In the genomic region with DNA sequence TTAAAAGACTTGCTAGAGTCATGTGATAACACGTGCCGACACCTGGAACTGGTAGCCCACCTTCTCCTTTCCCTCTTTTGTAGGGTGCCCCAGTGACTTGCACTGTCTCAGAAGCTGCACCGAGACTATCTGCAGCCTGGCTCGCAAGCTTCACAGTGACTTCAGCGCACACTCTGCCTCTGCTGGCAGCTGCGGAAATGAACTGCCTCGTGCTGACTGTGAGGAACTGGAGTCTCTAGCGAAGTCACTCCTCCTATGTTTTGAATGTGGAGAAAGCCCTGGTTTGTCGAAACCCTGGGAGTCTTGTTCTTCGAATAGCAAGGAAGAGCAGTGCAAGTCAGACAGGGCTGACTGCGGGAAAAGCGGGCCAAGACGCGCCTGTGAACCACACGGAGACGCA, we compare ENCODE assay signal across 17 mouse cellular contexts.
DNase-seq lines count a peak whose midpoint lies in the region; ATAC-seq and TF ChIP-seq lines count a peak whose summit lies in the region.
"Had no signal": no experiment of that assay in that cellular context is flagged by ENCODE, and none has a peak within 500 bp of the region (broad histone marks: within the 10 kb centered on the region; RNA-seq: fewer than 3 reads in every experiment).

No protein-coding gene starts in this region.

- 78% methylated on average over 16 of the region's 16 CpGs for WGBS in lung, embryonic 14.5 days
- WGBS in forebrain, embryonic 14.5 days = 89% methylated on average over 16 of the region's 16 CpGs
- WGBS in cerebellum, adult 2 months = 74% methylated on average over 16 of the region's 16 CpGs

- ATAC-seq in lung, embryonic 14.5 days (ENCODE audit: insufficient read depth) = no peak
- ATAC-seq in forebrain, embryonic 14.5 days = no peak
- no peak for ATAC-seq in activated CD4-positive, CD25-positive, alpha-beta regulatory T cell, adult 4 months

- peak; percentile 40 for DNase-seq in lung, embryonic 14.5 days
- DNase-seq in lung, postnatal 14 days = no peak
- DNase-seq in brain, adult 2 months (ENCODE audit: low read depth, low spot score) = peak; percentile 81
- peak; percentile 42 to 57 for DNase-seq in frontal cortex, postnatal 36 days (ENCODE audit: low spot score in 2 of 2)
- peak; percentile 35 for DNase-seq in right cerebral cortex, postnatal 14 days
- DNase-seq in forebrain, embryonic 14.5 days (ENCODE audit: low spot score) = no peak
- no peak for DNase-seq in cerebellum, adult 2 months
- DNase-seq: cerebellum, postnatal 25 days; heart, adult 2 months; heart, postnatal 4 days; thymus, adult 2 months had no signal

- no peaks in the 10 kb centered on the region for H3K27me3 ChIP-seq in lung, embryonic 14.5 days (ENCODE audit: insufficient read depth, low read length)
- H3K27me3 ChIP-seq in forebrain, embryonic 14.5 days (replicated peaks; ENCODE audit: control insufficient read depth, insufficient read depth, low read length) = no peaks in the 10 kb centered on the region
- no peaks in the 10 kb centered on the region for H3K27me3 ChIP-seq in cerebellum, adult 2 months (ENCODE audit: control insufficient read depth, insufficient read depth, low read length)
- H3K27me3 ChIP-seq: embryonic facial prominence, embryonic 15.5 days; kidney, embryonic 15.5 days; neural tube, embryonic 13.5 days had no signal

- H3K27ac ChIP-seq in lung, embryonic 14.5 days (ENCODE audit: low read depth) = no peak overlapping the region
- H3K27ac ChIP-seq in forebrain, embryonic 14.5 days (ENCODE audit: low read depth, low read length) = no peak overlapping the region
- H3K27ac ChIP-seq in cerebellum, adult 2 months (ENCODE audit: insufficient read depth, low read length) = no peak overlapping the region
- H3K27ac ChIP-seq: embryonic facial prominence, embryonic 15.5 days; heart, adult 2 months; kidney, embryonic 15.5 days; liver, embryonic 14.5 days; neural tube, embryonic 13.5 days had no signal

- H3K4me1 ChIP-seq in lung, embryonic 14.5 days (ENCODE audit: insufficient read depth) = no peaks in the 10 kb centered on the region
- H3K4me1 ChIP-seq in forebrain, embryonic 14.5 days (ENCODE audit: control insufficient read depth, insufficient read depth, low read length) = no peaks in the 10 kb centered on the region
- H3K4me1 ChIP-seq in cerebellum, adult 2 months (ENCODE audit: control insufficient read depth, insufficient read depth, low read length) = no peaks in the 10 kb centered on the region
- H3K4me1 ChIP-seq: embryonic facial prominence, embryonic 15.5 days; kidney, embryonic 15.5 days had no signal

- no peak overlapping the region for H3K4me2 ChIP-seq in lung, embryonic 14.5 days
- H3K4me2 ChIP-seq in forebrain, embryonic 14.5 days (ENCODE audit: low read length) = no peak overlapping the region
- H3K4me2 ChIP-seq: embryonic facial prominence, embryonic 15.5 days; kidney, embryonic 15.5 days; midbrain, embryonic 11.5 days; neural tube, embryonic 13.5 days had no signal

- peak; percentile 27; the same call in 1 of the 2 replicates for TF ChIP-seq CTCF in lung, embryonic 14.5 days (IDR thresholded peaks at IDR 0.05; ENCODE audit: low read depth)
- no peak for TF ChIP-seq CTCF in cerebellum, adult 2 months (IDR thresholded peaks at IDR 0.05; ENCODE audit: borderline replicate concordance, insufficient read depth, low read depth, low read length)

- no peak overlapping the region for H3K9ac ChIP-seq in lung, embryonic 14.5 days
- H3K9ac ChIP-seq in forebrain, embryonic 14.5 days (ENCODE audit: low read length) = no peak overlapping the region
- H3K9ac ChIP-seq: embryonic facial prominence, embryonic 15.5 days; kidney, embryonic 15.5 days; liver, embryonic 14.5 days; neural tube, embryonic 13.5 days had no signal

- no peaks in the 10 kb centered on the region for H3K9me3 ChIP-seq in lung, embryonic 14.5 days (ENCODE audit: low read depth, low read length)
- H3K9me3 ChIP-seq in forebrain, embryonic 14.5 days (replicated peaks; ENCODE audit: control insufficient read depth, low read length) = no peaks in the 10 kb centered on the region
- H3K9me3 ChIP-seq: embryonic facial prominence, embryonic 15.5 days; kidney, embryonic 15.5 days; neural tube, embryonic 13.5 days had no signal

- no peak overlapping the region for H3K4me3 ChIP-seq in lung, embryonic 14.5 days (ENCODE audit: low read depth, low read length)
- no peak overlapping the region for H3K4me3 ChIP-seq in forebrain, embryonic 14.5 days (ENCODE audit: low read depth, low read length)
- H3K4me3 ChIP-seq in cerebellum, adult 2 months (replicated peaks; ENCODE audit: insufficient read depth, low read depth, low read length) = no peak overlapping the region
- H3K4me3 ChIP-seq: embryonic facial prominence, embryonic 15.5 days; heart, adult 2 months; kidney, embryonic 15.5 days; neural tube, embryonic 13.5 days had no signal

- H3K36me3 ChIP-seq in lung, embryonic 14.5 days (ENCODE audit: insufficient read depth) = peaks cover 47% of the 10 kb centered on the region
- peaks cover 27% of the 10 kb centered on the region for H3K36me3 ChIP-seq in forebrain, embryonic 14.5 days (ENCODE audit: control insufficient read depth, insufficient read depth, low read length)

- no peak for TF ChIP-seq POLR2A in cerebellum, adult 2 months (IDR thresholded peaks at IDR 0.05; ENCODE audit: borderline replicate concordance, insufficient read depth, low read length)

Comparison
In these comparisons a context has a peak if more than half of its experiments do, and no peak if none do; other contexts are left out.
1. DNase-seq: peak in lung, embryonic 14.5 days (single experiment), brain, adult 2 months (single experiment), frontal cortex, postnatal 36 days (2 of 2) and right cerebral cortex, postnatal 14 days (single experiment); none in lung, postnatal 14 days (single experiment), forebrain, embryonic 14.5 days (single experiment) and cerebellum, adult 2 months (0 of 2).